Mouse (Mus musculus) kidney, adult 2 months (tissue): ENCODE data around the gene Prpf40b. TPM values are rescaled to one million over a fixed set of nuclear protein-coding genes. Genes with fewer than 3 reads are reported as not detected.

Experiments
- DNase-seq: peaks from one replicate; pipeline ENCODE4 v3.0.0; 2021
- H3K27ac ChIP-seq: fragments of 200-500 bp; 2 replicates; pipeline ENCODE4 v1.5.1; 2012; ENCODE audit warnings: low read depth, low read length, control low read depth, inconsistent platforms; ENCODE audit not compliant: insufficient read depth
- H3K27me3 ChIP-seq: fragments of 200-500 bp; replicated peaks from 2 replicates; pipeline ENCODE4 v1.6.1; 2012; ENCODE audit warnings: mild to moderate bottlenecking, moderate library complexity, low read length, inconsistent platforms; ENCODE audit not compliant: control insufficient read depth, insufficient read depth
- H3K36me3 ChIP-seq: fragments of 200-500 bp; 2 replicates; pipeline ENCODE4 v1.6.1; 2012; ENCODE audit warnings: mild to moderate bottlenecking, moderate library complexity, low read length, inconsistent platforms; ENCODE audit not compliant: control insufficient read depth, insufficient read depth
- H3K4me1 ChIP-seq: fragments of 200-500 bp; 2 replicates; pipeline ENCODE4 v1.6.1; 2011; ENCODE audit warnings: low read length; ENCODE audit not compliant: control insufficient read depth, insufficient read depth
- H3K4me3 ChIP-seq: fragments of 200-500 bp; 2 replicates; pipeline ENCODE4 v1.5.1; 2011; ENCODE audit warnings: mild to moderate bottlenecking, low read depth, low read length, control low read depth; ENCODE audit not compliant: insufficient read depth
- CTCF ChIP-seq: fragments of 200-500 bp; conservative IDR thresholded peaks from 2 replicates; pipeline ENCODE4 v1.5.1; 2011; ENCODE audit warnings: low read depth, mild to moderate bottlenecking, control low read depth, low read length, moderate library complexity, mixed read lengths; ENCODE audit not compliant: insufficient read depth, insufficient read length
- POLR2A ChIP-seq: fragments of 200-500 bp; IDR thresholded peaks from one replicate; pipeline ENCODE4 v1.6.1; 2011; ENCODE audit warnings: low read depth, low read length, control low read depth
- WGBS: fragments of 180-500 bp; shearing (Covaris S2); methylation state at CpG from one replicate; pipeline ENCODE4 v1.1.7; 2018; 5-methylcytosine and 5-hydroxymethylcytosine counted together
- polyA plus RNA-seq: library from polyadenylated mRNA; depleted of rRNA; stranded (reverse); fragments of >200 nt; gene quantifications from 2 replicates; pipeline ENCODE4 v1.2.3, GENCODE M21; 2012

Gene Prpf40b
- polyA plus RNA-seq, 1 experiment: 48.0 TPM

DNA sequence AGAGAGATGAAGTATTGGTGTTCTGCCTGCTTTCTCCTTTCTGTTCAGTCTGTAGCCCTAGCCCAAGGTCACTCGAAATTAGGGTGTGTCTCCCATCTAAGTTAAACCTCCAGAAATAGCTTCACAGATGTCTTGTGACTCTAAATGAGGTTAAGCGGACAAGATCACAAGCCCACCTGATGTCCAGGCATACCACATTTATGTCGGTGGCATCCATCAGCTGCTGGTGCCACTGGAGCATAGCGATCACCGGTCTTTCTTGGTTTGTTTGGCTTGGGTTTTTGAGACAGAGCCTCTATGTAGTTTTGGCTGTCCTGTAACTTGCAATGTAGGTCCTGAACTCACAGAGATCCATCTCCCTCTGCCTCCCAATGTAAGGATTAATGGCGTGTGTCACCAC lies 41.1 kb upstream of the Prpf40b start:
- 77% methylated on average over 6 of the region's 6 CpGs for WGBS
- no peak overlapping the region for H3K4me3 ChIP-seq
- DNase-seq: no peak
- H3K27ac ChIP-seq: no peak overlapping the region
- no peaks in the 10 kb centered on the region for H3K27me3 ChIP-seq
- no peaks in the 10 kb centered on the region for H3K36me3 ChIP-seq
- TF ChIP-seq CTCF: no peak
- no peak for TF ChIP-seq POLR2A
- no peaks in the 10 kb centered on the region; the same call in 1 of the 2 replicates for H3K4me1 ChIP-seq

DNA sequence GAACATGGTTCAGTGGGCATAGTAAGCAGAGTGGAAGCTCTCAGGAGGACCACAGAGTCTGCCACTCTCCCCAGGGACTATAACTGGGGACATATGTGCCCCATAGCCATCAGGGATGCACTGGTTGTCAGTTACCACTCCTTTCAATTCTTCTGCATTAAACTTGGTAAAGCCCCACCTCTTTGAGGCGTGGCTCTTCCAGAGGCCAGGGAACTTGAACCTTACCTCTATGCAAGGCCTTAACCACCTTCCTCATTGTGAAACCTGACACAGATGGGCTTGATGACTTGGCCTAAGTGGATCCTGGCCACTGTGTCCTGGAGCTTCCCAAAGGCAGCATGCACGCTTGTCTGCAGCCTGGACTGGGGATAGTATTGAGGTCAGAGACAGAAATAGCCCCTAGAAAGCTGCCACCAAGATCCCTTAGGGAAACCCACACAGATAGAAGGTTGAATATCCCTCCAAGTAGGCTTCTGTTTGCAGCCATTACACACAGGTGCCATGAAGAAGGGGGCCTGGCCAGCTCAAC lies 40.3 kb upstream of the Prpf40b start:
- WGBS: 92% methylated on average over 2 of the region's 2 CpGs
- no peak for TF ChIP-seq CTCF
- TF ChIP-seq POLR2A: no peak
- Histone ChIP-seq H3K4me3 (no peak overlapping the region), H3K4me1 (no peaks in the 10 kb centered on the region; the same call in 1 of the 2 replicates), H3K36me3 (no peaks in the 10 kb centered on the region), H3K27me3 (no peaks in the 10 kb centered on the region), H3K27ac (no peak overlapping the region)
- no peak for DNase-seq

DNA sequence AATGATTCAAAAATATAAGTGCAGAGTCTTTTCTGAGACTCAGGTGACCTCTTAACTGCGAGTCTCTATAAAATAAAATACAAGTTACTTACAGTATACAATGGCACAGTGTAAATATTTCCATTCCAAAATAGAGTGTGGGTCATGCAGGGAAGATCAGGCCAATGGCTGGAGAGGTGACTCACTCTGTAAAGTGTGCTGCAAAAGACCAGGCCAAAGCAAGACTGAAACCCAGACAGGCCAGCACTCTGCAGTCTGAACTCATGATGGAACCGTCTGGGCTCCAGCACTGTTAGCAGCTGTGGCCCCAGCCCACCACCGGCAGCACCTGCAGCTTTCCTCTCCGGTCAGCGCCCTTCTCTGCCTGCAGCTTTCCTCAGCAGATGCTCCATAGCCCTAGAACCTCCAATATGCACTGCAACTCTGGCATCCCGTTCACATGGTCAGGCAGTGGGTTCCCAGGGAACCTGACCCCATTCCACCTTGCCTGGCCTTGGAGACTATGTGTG lies 39.6 kb upstream of the Prpf40b start:
- Histone ChIP-seq H3K27ac (no peak overlapping the region), H3K36me3 (no peaks in the 10 kb centered on the region), H3K27me3 (no peaks in the 10 kb centered on the region), H3K4me1 (peaks cover 3% of the 10 kb centered on the region; the same call in 1 of the 2 replicates), H3K4me3 (no peak overlapping the region)
- no peak for DNase-seq
- no peak for TF ChIP-seq CTCF
- no peak for TF ChIP-seq POLR2A
- 90% methylated on average over 6 of the region's 6 CpGs for WGBS

DNA sequence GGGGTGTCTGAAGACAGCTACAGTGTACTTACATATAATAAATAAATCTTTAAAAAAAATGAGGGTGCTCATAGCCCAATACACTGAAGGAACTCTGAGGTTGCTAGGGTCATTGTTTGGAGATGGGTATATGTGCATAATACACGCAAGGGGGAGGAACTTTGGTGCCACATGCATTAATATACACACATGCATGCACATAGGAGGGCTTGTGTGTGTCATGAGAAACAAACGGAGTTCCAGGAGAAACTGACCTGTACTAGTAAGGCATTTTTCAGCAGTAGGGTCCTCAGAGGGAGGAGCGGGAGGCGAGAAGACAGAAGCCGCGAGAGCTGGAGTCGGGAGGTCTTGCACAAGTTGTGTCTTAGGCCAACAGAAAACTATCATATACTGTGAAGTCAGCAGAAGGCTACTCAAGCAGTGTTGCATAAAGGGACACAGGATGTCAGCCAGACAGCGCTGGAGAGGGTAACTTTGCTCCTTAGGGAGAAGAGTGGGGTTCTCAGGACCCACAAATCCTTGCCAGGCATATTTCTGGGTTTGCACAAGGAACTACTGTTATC lies 35.6 kb upstream of the Prpf40b start:
- 51% methylated on average over 8 of the region's 8 CpGs for WGBS

DNA sequence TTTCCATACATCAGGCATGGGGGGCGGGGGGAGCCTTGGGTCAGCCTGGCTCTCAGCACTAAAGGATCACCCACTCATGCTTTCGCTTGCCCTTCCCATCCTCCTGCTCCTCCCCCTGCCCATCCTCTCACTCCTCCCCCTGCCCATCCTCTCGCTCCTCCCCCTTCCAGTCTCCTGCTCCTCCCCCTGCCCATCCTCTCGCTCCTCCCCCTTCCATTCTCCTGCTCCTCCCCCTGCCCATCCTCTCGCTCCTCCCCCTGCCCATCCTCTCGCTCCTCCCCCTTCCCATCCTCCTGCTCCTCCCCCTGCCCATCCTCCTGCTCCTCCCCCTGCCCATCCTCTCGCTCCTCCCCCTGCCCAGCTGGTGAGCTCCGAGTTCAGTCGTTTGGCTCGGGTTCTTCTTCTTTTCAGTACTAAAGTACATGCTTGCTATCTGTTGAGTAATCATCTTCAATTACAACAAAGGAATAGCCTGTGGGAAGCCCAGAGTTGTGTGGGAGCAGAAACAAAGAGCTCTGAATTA lies 35.1 kb upstream of the Prpf40b start:
- Histone ChIP-seq H3K36me3 (no peaks in the 10 kb centered on the region), H3K4me3 (no peak overlapping the region), H3K27ac (no peak overlapping the region), H3K4me1 (peaks cover 5% of the 10 kb centered on the region; the same call in 1 of the 2 replicates), H3K27me3 (no peaks in the 10 kb centered on the region)
- peak; percentile 88 for DNase-seq
- WGBS: 5% methylated on average over 7 of the region's 10 CpGs
- no peak for TF ChIP-seq CTCF
- TF ChIP-seq POLR2A: no peak

More for the DNA sequence above, 35.6 kb upstream of the Prpf40b start:
- TF ChIP-seq POLR2A: no peak
- no peak for TF ChIP-seq CTCF
- H3K27me3 ChIP-seq: no peaks in the 10 kb centered on the region
- H3K27ac ChIP-seq: no peak overlapping the region
- no peak overlapping the region for H3K4me3 ChIP-seq
- DNase-seq: no peak
- peaks cover 5% of the 10 kb centered on the region; the same call in 1 of the 2 replicates for H3K4me1 ChIP-seq
- H3K36me3 ChIP-seq: no peaks in the 10 kb centered on the region

DNA sequence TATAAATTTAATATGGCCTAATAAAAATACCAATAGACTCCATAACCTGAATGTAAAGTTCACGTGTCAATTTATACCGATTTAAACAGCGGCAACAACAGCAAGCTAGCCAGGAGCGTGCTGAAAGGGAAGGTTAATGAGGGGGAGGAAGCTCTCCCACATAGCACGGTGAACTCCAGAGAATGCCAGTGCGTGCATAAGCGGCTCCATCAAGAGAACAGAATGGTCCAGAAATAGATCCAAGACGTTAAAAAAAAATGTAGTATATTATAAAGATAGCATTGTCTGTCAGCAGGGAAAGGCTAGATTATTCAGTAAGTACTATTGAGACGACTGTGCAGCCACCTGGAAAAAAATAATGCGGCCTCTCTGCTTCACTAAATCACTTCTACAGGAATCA lies 32.2 kb upstream of the Prpf40b start:
- Histone ChIP-seq H3K27me3 (no peaks in the 10 kb centered on the region), H3K36me3 (no peaks in the 10 kb centered on the region), H3K4me1 (peaks cover 5% of the 10 kb centered on the region; the same call in 1 of the 2 replicates), H3K4me3 (no peak overlapping the region), H3K27ac (no peak overlapping the region)
- TF ChIP-seq POLR2A: no peak
- TF ChIP-seq CTCF: no peak
- DNase-seq: no peak
- 38% methylated on average over 10 of the region's 10 CpGs for WGBS

DNA sequence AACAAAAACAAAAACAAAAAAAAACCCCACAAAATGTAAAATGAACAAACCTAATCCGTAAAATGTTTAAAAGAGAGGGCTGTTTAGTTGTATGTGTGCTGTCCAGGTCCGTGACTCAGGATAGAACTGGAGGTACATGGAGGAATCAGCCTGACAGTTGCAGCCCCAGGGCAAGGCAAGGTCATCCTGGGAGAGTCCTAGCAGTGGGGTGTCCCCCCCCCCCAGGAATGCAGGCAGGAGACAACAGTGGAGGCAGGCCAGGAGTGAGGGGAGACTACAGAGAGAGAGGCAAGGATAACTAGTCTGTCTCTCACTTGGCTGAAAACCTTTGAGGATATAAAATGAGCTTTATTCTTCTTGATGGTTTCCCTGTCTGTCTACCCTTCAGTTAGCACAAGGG lies 30.5 kb upstream of the Prpf40b start:
- DNase-seq: no peak
- WGBS: 96% methylated on average over 2 of the region's 2 CpGs
- no peak for TF ChIP-seq POLR2A
- no peak for TF ChIP-seq CTCF
- no peaks in the 10 kb centered on the region for H3K27me3 ChIP-seq
- peaks cover 5% of the 10 kb centered on the region; the same call in 1 of the 2 replicates for H3K4me1 ChIP-seq
- H3K27ac ChIP-seq: no peak overlapping the region
- H3K4me3 ChIP-seq: no peak overlapping the region
- H3K36me3 ChIP-seq: no peaks in the 10 kb centered on the region
